ENCODE assay signal across 10 mouse cellular contexts in genomic region chr14:40949047-40949446, GRCm38 (mm10). TPM values are rescaled to one million over a fixed set of nuclear protein-coding genes. Genes with fewer than 3 reads are reported as not detected.
DNase-seq lines count a peak whose midpoint lies in the region; ATAC-seq lines count a peak whose summit lies in the region.
"Had no signal": no experiment of that assay in that cellular context is flagged by ENCODE, and none has a peak within 500 bp of the region (broad histone marks: within the 10 kb centered on the region; RNA-seq: fewer than 3 reads in every experiment).

No protein-coding gene starts in this region.

- H3K9me3 ChIP-seq in heart, embryonic 13.5 days: no peaks in the 10 kb centered on the region
- H3K9me3 ChIP-seq in midbrain, embryonic 13.5 days: no peaks in the 10 kb centered on the region
- H3K9me3 ChIP-seq in midbrain, embryonic 14.5 days (ENCODE audit: control insufficient read depth, low read length): no peaks in the 10 kb centered on the region; the same call in 1 of the 2 replicates
- no peaks in the 10 kb centered on the region for H3K9me3 ChIP-seq in hindbrain, embryonic 11.5 days (ENCODE audit: control insufficient read depth, low read length)
- no peaks in the 10 kb centered on the region for H3K9me3 ChIP-seq in stomach, embryonic 14.5 days (ENCODE audit: control insufficient read depth, low read depth, low read length)

- H3K27ac ChIP-seq in heart, embryonic 13.5 days (replicated peaks): peak overlapping the region; percentile 63
- peak overlapping the region; percentile 46 for H3K27ac ChIP-seq in midbrain, embryonic 13.5 days
- H3K27ac ChIP-seq in midbrain, embryonic 14.5 days (replicated peaks; ENCODE audit: low read depth, low read length): no peak overlapping the region
- H3K27ac ChIP-seq in hindbrain, embryonic 11.5 days (ENCODE audit: low read depth, low read length): peak overlapping the region; percentile 25; the same call in 1 of the 2 replicates
- H3K27ac ChIP-seq in stomach, embryonic 14.5 days (ENCODE audit: low read length): peak overlapping the region; percentile 84

- no peak overlapping the region for H3K9ac ChIP-seq in heart, embryonic 13.5 days
- no peak overlapping the region for H3K9ac ChIP-seq in midbrain, embryonic 13.5 days (replicated peaks)
- H3K9ac ChIP-seq in midbrain, embryonic 14.5 days (replicated peaks; ENCODE audit: low read length): no peak overlapping the region
- H3K9ac ChIP-seq in hindbrain, embryonic 11.5 days (ENCODE audit: low read depth, low read length): no peak overlapping the region
- H3K9ac ChIP-seq in stomach, embryonic 14.5 days (replicated peaks; ENCODE audit: low read depth, low read length): no peak overlapping the region

- ATAC-seq in heart, embryonic 13.5 days (ENCODE audit: extremely low read depth, insufficient number of reproducible peaks, low FRiP score, low TSS enrichment): no peak
- peak; percentile 34; the same call in 1 of the 2 replicates for ATAC-seq in midbrain, embryonic 13.5 days
- no peak for ATAC-seq in midbrain, embryonic 14.5 days (ENCODE audit: low FRiP score, low TSS enrichment)
- ATAC-seq in hindbrain, embryonic 11.5 days (ENCODE audit: low FRiP score): no peak
- ATAC-seq in stomach, embryonic 14.5 days (ENCODE audit: insufficient number of reproducible peaks, insufficient read depth, low FRiP score, low read depth): no peak

- H3K4me1 ChIP-seq in heart, embryonic 13.5 days: peaks cover 58% of the 10 kb centered on the region
- peaks cover 47% of the 10 kb centered on the region for H3K4me1 ChIP-seq in midbrain, embryonic 13.5 days (replicated peaks)
- peaks cover 13% of the 10 kb centered on the region; the same call in 1 of the 2 replicates for H3K4me1 ChIP-seq in midbrain, embryonic 14.5 days (ENCODE audit: control insufficient read depth, insufficient read depth, low read length)
- H3K4me1 ChIP-seq in hindbrain, embryonic 11.5 days (replicated peaks; ENCODE audit: control insufficient read depth, insufficient read depth, low read length): no peaks in the 10 kb centered on the region; the same call in 1 of the 2 replicates
- peaks cover 29% of the 10 kb centered on the region for H3K4me1 ChIP-seq in stomach, embryonic 14.5 days (ENCODE audit: control insufficient read depth, insufficient read depth, low read length)

- no peaks in the 10 kb centered on the region for H3K27me3 ChIP-seq in heart, embryonic 13.5 days (replicated peaks)
- no peaks in the 10 kb centered on the region for H3K27me3 ChIP-seq in midbrain, embryonic 13.5 days
- H3K27me3 ChIP-seq in midbrain, embryonic 14.5 days (ENCODE audit: control insufficient read depth, insufficient read depth, low read length): no peaks in the 10 kb centered on the region
- no peaks in the 10 kb centered on the region for H3K27me3 ChIP-seq in hindbrain, embryonic 11.5 days (ENCODE audit: control insufficient read depth, insufficient read depth, low read length)
- H3K27me3 ChIP-seq in stomach, embryonic 14.5 days (ENCODE audit: control insufficient read depth, insufficient read depth, low read length): no peaks in the 10 kb centered on the region

- 71% methylated on average over 3 of the region's 3 CpGs for whole genome bisulfite sequencing in heart, embryonic 13.5 days
- 43% methylated on average over 3 of the region's 3 CpGs for WGBS in midbrain, embryonic 13.5 days
- WGBS in midbrain, embryonic 14.5 days: 42% methylated on average over 3 of the region's 3 CpGs
- 56% methylated on average over 3 of the region's 3 CpGs for WGBS in hindbrain, embryonic 11.5 days
- 60% methylated on average over 3 of the region's 3 CpGs for WGBS in stomach, embryonic 14.5 days

- peaks cover 18% of the 10 kb centered on the region for H3K36me3 ChIP-seq in heart, embryonic 13.5 days
- H3K36me3 ChIP-seq in midbrain, embryonic 13.5 days: peaks cover 18% of the 10 kb centered on the region
- peaks cover 7% of the 10 kb centered on the region; the same call in 1 of the 2 replicates for H3K36me3 ChIP-seq in midbrain, embryonic 14.5 days (ENCODE audit: control insufficient read depth, insufficient read depth, low read length)
- 0 out of 2 replicates have a peak, but pooled peaks cover 5% of the 10 kb centered on the region for H3K36me3 ChIP-seq in hindbrain, embryonic 11.5 days (ENCODE audit: control insufficient read depth, insufficient read depth, low read length)
- no peaks in the 10 kb centered on the region for H3K36me3 ChIP-seq in stomach, embryonic 14.5 days (ENCODE audit: control insufficient read depth, insufficient read depth, low read length)

- no peak overlapping the region for H3K4me3 ChIP-seq in heart, embryonic 13.5 days
- H3K4me3 ChIP-seq in midbrain, embryonic 13.5 days (replicated peaks): no peak overlapping the region
- H3K4me3 ChIP-seq in midbrain, embryonic 14.5 days (replicated peaks; ENCODE audit: low read depth, low read length): no peak overlapping the region
- no peak overlapping the region for H3K4me3 ChIP-seq in hindbrain, embryonic 11.5 days (ENCODE audit: low read depth, low read length)
- no peak overlapping the region for H3K4me3 ChIP-seq in stomach, embryonic 14.5 days (ENCODE audit: low read depth, low read length)

- H3K4me2 ChIP-seq in heart, embryonic 13.5 days: no peak overlapping the region
- no peak overlapping the region for H3K4me2 ChIP-seq in midbrain, embryonic 13.5 days (replicated peaks)
- H3K4me2 ChIP-seq in midbrain, embryonic 14.5 days (ENCODE audit: low read length): no peak overlapping the region
- H3K4me2 ChIP-seq in hindbrain, embryonic 11.5 days (replicated peaks; ENCODE audit: low read depth, low read length): no peak overlapping the region
- no peak overlapping the region for H3K4me2 ChIP-seq in stomach, embryonic 14.5 days (replicated peaks; ENCODE audit: low read depth, low read length)

- DNase-seq in heart, adult 9 months (ENCODE audit: low spot score in 2 of 2): no peak
- DNase-seq in midbrain, embryonic 14.5 days: no peak
- DNase-seq in hindbrain, embryonic 11.5 days (ENCODE audit: low spot score): no peak
- DNase-seq in right cerebral cortex, adult 2 months (ENCODE audit: low spot score in 2 of 2): no peak
- no peak for DNase-seq in right cerebral cortex, postnatal 25 days
- DNase-seq: adrenal gland, adult 8-10 months; thymus, adult 18-20 months had no signal

RNA-seq across cellular contexts. Expression of gene Tspan14, which starts 17.6 kb away (rescaled TPM):
- 40.8 and 42.0 TPM in 2 replicates for polyA plus RNA-seq in heart, embryonic 13.5 days (2015; fragmentation: Nextera tagmentation; extraction: Ambion mirVana)
- polyA plus RNA-seq in midbrain, embryonic 13.5 days (2015; fragmentation: Nextera tagmentation; extraction: Ambion mirVana): 79.7 and 80.4 TPM in 2 replicates
- 57.2 and 79.6 TPM in 2 replicates for polyA plus RNA-seq in midbrain, embryonic 14.5 days (2014; fragmentation: Nextera tagmentation; extraction: Ambion mirVana)
- 96.5 and 105 TPM in 2 replicates for polyA plus RNA-seq in hindbrain, embryonic 11.5 days (2014; fragmentation: Nextera tagmentation; extraction: Ambion mirVana)
- 84.5 and 88.2 TPM in 2 replicates for polyA plus RNA-seq in stomach, embryonic 14.5 days (2014; fragmentation: Nextera tagmentation; extraction: Ambion mirVana)

RNA-seq across cellular contexts. Expression of gene Sh2d4b, which starts 56.0 kb away (rescaled TPM):
- 0.48 and 0.67 TPM in 2 replicates for polyA plus RNA-seq in heart, embryonic 13.5 days (2015; fragmentation: Nextera tagmentation; extraction: Ambion mirVana)
- polyA plus RNA-seq in midbrain, embryonic 13.5 days (2015; fragmentation: Nextera tagmentation; extraction: Ambion mirVana): 1.2 and 1.4 TPM in 2 replicates
- 1.9 and 2.6 TPM in 2 replicates for polyA plus RNA-seq in midbrain, embryonic 14.5 days (2014; fragmentation: Nextera tagmentation; extraction: Ambion mirVana)
- polyA plus RNA-seq in hindbrain, embryonic 11.5 days (2014; fragmentation: Nextera tagmentation; extraction: Ambion mirVana): 1.4 and 1.5 TPM in 2 replicates
- 0.56 and 0.73 TPM in 2 replicates for polyA plus RNA-seq in stomach, embryonic 14.5 days (2014; fragmentation: Nextera tagmentation; extraction: Ambion mirVana)
